Mouse (Mus musculus) spleen, adult 2 months (tissue): ENCODE measurements around the gene Synpo2.

Experiments
- CTCF ChIP-seq: fragments of 200-500 bp; IDR thresholded peaks from 2 replicates; pipeline ENCODE4 v1.5.1; 2011; ENCODE audit warnings: mild to moderate bottlenecking, inconsistent platforms; ENCODE audit not compliant: insufficient read depth, insufficient read length, insufficient replicate concordance; ENCODE audit errors: extremely low read depth
- POLR2A ChIP-seq: fragments of 200-500 bp; IDR thresholded peaks from 2 replicates; pipeline ENCODE4 v1.6.1; 2011; ENCODE audit warnings: low read depth, low read length, inconsistent platforms

GRCm38 (mm10) chr3:123152911-123153310, 83.0 kb downstream of the Synpo2 start:
- TF ChIP-seq CTCF (no peak), POLR2A (no peak)
